Mouse (Mus musculus) thymus, adult 2 months (tissue): ENCODE measurements at regions not wholly inside any gene's neighbourhood (a gene's known extent, or its start where the extent isn't known, plus 50 kb on each side); places are given as distances from the start of the nearest gene placed in this dataset.

ENCODE experiments used
- CTCF ChIP-seq: fragments of 200-500 bp; IDR thresholded peaks from 2 replicates; pipeline ENCODE4 v1.5.1; 2012; ENCODE audit warnings: mild to moderate bottlenecking, control low read depth, low read length, moderate library complexity, borderline replicate concordance; ENCODE audit not compliant: control insufficient read depth, poor library complexity, insufficient read depth; ENCODE audit errors: extremely low read depth
- POLR2A ChIP-seq: fragments of 200-500 bp; IDR thresholded peaks from 2 replicates; pipeline ENCODE4 v1.6.1; 2012; ENCODE audit warnings: mild to moderate bottlenecking, low read length, control low read depth, moderate library complexity; ENCODE audit not compliant: control insufficient read depth, poor library complexity, insufficient read depth; ENCODE audit errors: extremely low read depth

- TF ChIP-seq POLR2A (no peak), CTCF (no peak)
Measured at GRCm38 (mm10) chr11:25538641-25539258, 671.8 kb downstream of the 5730522E02Rik start.
